Mouse (Mus musculus): Measurements from ENCODE around the gene Gdi1. TPM values are rescaled to one million over a fixed set of nuclear protein-coding genes. Genes with fewer than 3 reads are reported as not detected.

The Gdi1 gene
- 100 to 1,000 TPM; 153 to 190 TPM for total RNA-seq (2021)
- long read RNA-seq, experiment 1, transcript Gdi1-201 (11 exons, 2,666 nt), result major isoform, 75 of 116 reads
- long read RNA-seq, experiment 1, partial matches to known transcripts, result 8 of 116 reads
- long read RNA-seq, experiment 1, other reads (novel, unspliced or antisense), result 29 of 116 reads
- long read RNA-seq, experiment 2, transcript Gdi1-208 (9 exons, 3,696 nt), result minor isoform, 5 of 207 reads
- long read RNA-seq, experiment 2, transcript Gdi1-205 (4 exons, 633 nt), result minor isoform, 10 of 207 reads
- long read RNA-seq, experiment 2, transcript Gdi1-201 (11 exons, 2,666 nt), result major isoform, 106 of 207 reads
- long read RNA-seq, experiment 2, partial matches to known transcripts, result 43 of 207 reads
- long read RNA-seq, experiment 2, other reads (novel, unspliced or antisense), result 42 of 207 reads

DNA sequence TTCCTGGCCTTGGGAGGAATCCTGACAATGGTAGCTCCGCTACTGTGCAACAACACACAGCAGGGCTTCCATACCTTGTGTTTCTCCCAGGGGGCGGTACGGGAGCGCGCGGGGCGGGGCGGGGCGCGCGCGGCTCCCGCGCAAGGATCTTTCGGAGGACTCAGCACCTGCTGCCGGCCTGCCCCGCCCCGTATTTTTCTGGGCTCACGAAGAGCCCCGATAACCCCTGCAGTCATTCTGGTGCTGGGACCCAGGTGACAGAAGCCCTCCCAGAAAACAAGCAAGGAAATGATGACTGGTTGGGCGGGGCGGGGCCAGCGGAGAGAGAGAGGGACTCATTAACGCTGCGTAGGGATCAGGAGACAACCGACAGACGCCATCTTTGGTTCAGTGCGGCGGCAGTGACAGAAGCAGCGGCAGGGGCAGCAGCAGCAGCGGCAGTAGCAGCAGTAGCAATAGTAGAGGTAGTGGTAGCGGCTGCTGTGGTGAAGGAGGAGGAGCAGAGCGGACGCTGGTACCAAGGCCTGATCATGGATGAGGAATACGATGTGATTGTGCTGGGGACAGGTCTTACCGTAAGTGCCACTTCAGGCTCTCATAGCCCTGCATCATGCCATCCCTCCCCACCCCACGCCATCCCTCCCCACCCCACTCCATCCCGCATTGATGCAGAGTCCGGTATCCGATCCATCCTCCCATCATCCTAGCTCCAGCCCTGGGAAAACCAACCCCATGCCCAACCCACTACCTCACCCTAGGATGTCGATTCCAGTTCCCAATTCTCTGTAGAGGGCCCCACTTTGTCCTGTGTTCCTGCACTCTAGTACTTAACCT lies at the start of gene Gdi1:
Gdi1 (plus strand) TSS at position 132 of the 834 bp plus-strand sequence.
- peak; percentile 36 to 40 for DNase-seq (ENCODE audit: low spot score in 2 of 2)

DNA sequence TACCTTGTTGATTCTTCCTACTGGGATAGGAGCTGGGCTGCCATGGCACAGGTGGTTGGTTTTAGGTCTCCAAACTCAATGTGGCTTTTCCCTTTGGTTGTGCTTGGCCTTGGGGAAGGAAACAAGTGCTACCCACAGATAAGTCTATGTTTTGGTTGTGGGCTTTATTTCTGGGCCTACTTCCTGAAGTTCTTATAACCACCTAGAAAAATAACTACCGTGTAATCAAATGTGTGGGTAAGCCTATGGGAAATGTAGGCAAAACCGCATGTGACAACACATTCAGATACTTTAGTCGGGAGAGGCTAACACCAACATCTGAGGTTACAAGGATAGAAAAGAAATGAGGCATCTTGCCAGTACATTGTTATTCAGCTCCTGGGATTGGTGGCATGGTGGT lies 47.1 kb upstream of the Gdi1 start:
- no peak for DNase-seq (ENCODE audit: low spot score in 2 of 2)

DNA sequence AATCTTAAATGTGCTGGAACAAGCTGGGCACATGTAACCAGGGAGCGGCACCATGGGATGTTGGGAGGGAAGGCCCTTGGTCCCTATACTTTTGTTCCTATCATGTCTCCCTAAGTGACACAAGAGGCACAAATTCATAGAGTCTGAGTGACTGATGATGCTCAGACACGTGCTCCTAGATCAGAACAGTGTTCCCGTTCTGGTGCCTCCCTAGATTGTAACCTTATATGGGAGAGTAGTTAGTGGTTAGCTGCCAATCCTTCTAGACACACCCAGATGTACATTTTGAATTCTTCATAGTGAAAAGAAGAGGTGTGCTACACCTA lies 35.1 kb upstream of the Gdi1 start:
- DNase-seq (ENCODE audit: low spot score in 2 of 2), result no peak

DNA sequence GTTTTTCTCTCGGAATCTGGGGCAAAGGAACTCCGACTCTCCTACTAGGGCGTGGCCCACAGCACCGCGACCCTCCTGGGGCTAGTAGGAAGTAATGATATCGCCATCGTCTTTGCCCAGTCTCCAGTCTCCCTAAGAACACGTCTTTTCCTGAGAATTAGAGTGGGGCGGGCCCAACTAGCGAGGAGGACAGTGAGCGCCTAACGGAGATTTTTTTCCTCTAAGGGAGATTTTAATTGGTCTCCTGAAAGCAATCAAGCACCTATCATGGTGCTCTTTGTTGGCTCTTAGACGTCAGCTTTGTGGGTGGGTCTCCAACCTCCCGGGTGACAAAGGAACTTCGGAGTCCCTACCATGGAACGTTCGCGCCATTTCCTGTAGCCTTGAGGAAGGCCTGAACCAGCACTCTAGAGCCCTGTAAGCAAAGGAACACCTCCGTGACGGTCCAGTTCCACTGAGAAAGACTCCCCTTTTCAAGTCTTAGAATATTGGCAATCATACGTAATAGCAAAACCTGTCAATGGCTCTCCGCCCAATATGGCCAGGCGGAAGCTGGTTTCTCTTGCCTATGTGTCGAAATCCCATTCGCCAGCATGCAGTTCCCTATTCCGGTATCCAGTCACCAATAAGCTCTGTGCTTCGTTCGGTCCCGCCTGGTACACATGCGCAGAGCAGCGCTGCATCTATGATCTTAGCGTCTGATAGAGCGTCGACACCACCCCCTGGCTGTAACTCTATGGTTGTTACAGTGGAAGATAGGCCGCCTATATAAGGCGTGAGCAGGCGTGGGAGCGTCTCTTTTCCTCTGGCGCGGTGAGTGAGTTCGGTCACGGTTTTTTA lies 34.5 kb upstream of the Gdi1 start, which contains the start of gene Rpl10:
Rpl10 (plus strand) TSS at position 751 of the 840 bp plus-strand sequence.
- peak in 1 of 2 experiments; percentile 68 for DNase-seq (ENCODE audit: low spot score in 2 of 2)

DNA sequence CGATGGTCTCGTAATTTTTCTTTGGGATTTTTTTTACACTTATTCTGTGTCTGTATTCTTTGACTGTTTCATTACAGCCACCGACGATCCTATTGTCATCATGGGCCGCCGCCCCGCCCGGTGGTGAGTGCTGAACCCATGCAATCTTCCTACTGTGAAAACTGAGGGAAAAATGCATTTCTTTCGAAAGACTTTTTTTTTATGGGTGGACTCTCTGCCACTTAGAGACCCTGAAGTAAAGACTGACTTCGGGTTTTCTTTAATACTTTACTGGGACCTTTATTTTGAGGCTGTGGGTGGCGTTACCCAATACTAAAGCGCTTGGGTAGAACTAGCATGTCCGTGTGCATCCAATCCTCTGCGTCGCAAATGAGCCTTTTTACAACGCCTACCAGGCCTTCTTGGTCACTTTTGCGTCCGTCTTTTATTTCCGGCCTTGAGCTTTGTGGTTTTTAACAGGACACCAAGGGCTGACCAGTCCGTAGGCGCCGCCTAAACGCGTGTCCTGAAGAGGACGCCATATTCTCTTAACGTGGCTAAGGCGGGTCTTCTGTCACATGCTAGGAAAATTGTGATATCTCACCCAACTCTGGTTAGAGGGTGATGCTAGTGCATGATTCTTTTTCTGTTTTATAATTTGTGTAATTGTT lies 33.8 kb upstream of the Gdi1 start:
- DNase-seq (ENCODE audit: low spot score in 2 of 2), result peak in 1 of 2 experiments; percentile 4

DNA sequence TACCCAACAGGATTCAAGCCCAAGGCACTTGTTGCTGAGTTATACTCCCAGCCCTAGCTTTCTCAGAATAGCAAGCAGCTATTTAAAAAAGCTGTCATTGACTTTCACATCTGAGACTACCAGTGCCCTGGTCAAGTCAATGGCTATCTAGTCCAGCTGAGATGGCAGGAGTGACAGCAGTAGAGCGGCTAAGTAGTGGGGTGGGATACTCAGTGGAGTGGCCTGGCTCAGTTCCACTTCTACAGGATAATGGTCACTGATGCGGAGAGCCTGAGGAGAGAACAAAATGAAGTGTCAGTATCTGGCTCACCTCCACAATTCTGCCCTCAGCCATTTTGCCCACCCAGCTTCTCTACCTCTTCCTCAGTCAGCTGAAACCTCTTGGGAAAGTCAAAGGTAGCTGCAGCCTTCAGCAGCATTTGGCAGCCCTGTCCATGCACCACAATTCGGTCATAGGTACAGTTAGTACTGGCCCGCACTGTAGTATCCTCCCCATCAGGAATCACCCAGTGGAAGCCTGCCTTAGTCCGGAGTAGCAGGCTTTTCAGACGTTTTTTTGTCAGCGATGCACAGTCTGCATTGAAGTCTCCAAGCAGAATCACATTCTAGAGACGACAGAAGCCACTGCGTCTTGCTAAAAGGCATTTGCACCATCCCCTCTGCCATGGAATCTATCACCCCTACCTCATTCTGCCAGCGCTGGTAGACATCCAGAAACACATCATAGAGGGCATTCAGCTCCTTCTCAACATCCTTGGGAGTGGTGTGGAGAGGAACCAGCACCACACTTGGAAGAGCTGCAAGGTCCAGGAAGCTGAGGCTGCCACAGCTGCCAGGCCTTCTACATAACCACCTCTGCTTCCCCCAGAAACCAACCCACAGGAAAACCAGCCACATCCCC lies 31.1 kb upstream of the Gdi1 start:
- no peak for DNase-seq (ENCODE audit: low spot score in 2 of 2)

DNA sequence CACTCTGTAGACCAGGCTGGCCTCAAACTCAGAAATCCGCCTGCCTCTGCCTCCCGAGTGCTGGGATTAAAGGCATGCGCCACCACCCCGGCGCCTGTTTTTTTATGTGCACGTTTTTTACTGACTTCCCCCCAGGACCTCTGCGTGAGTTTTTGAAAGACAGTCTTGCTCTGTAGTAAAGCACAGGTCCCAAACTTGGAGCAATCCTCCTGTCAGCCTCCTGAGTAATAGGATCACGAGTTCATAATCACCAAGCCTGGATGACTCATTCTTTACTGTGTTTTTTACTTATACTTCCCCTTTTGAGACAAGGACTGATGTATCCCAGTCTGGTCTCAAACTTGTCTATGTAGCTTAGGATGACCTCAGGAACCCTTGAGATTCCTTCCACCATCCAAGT lies 26.9 kb upstream of the Gdi1 start:
- DNase-seq (ENCODE audit: low spot score in 2 of 2), result no peak

DNA sequence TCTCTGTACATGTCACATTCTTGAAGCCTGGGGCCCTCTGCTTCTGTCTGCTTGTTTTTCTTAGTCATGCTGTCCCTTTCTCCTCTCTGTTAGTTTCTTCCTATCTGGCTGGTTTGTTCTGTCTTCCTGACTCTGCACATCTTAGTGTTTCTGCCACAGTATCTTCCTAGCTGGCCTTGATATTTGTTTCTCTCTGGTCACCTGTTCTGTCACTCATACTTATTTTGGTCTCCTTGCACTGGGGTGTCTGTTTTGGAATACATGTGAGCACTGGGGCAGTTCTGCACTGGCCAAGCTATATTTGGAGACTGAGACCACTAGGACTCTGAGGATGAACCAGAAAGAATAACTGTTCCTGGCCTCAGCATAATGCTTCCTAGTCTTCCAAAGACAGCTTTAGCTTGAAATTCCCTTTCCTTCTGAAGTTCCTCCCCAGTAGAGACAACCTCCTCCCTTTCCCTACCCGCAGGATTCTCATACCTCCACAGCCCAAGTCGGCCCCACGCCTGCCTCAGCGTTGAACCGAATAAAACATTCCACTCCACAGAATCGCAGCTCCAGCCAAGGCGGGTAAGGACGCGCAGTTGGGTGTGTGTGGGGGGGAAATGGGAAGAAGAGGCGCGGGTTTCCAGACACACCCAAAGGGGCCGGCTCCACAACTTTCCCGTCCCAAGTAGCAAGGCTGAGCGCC lies 23.6 kb upstream of the Gdi1 start:
- DNase-seq (ENCODE audit: low spot score in 2 of 2), result peak in 1 of 2 experiments; percentile 24

DNA sequence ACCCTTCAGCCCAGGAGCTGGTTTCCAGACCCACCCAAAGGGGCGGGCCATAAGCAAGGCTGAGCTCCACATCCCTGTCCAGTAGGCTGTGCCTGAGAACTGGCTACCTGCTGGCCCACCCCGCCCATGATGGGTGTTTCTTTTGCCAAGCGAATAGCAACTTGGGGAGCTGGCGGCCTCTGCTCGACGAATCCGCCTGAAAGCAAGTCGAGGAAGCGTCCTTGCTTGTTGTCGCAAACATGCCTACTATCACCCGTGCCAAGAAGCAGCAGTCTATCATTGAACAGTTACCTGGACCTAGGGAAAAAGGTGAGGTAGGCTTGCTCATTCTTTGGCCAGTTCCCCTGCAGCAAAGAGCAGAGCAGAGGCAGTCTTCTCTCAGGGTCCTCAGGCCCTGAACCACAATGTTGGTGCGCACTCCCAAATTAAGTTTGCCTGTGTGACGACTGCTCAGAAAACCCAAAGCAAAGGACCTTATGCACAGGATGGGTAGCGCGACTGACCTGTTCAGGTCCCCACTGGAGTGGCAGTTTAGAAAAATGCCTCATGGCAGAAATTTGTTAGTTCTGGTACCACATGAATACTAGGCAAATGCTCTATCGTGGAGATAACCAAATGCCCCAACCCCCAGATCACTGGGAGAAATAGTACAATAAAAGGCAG lies 22.9 kb upstream of the Gdi1 start, which contains the start of the genes Taz and Dnase1l1:
Taz (plus strand) TSS at position 181 of the 663 bp plus-strand sequence.
Dnase1l1 (minus strand) TSS at position 606 of the 663 bp plus-strand sequence.
- peak in 1 of 2 experiments; percentile 43 for DNase-seq (ENCODE audit: low spot score in 2 of 2)

DNA sequence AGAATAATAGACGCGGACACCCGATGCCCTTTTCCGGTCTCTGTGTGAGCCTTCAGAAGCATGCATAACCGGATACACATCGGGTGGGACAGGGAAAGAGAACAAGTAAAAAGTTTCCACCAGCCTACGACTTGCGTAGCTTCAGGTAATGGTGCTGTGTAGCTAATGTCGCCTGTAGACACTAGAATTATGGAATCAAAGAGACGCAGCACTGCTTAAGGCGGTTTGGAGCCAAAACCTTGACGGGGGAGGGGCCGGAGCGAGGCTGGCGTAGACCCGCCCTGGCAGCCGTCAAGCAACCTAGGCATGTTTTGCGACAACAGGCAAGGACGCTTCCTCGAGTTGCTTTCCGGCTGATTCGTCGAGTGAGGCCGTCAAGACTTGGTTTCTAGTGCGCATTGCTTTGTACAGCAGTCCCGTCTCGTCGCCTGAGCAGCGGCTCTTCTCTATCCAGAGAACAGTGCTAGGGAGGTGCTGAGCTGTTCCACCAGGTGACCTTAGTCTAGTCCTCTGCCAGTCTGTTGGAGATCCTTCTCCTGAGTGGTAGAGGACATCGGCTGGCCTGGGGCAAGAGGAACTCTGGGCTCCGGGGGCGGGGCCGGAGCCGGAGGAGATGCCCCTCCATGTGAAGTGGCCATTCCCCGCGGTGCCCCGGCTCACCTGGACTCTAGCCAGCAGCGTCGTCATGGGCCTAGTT lies 22.3 kb upstream of the Gdi1 start:
- DNase-seq (ENCODE audit: low spot score in 2 of 2), result peak; percentile 38 to 52

DNA sequence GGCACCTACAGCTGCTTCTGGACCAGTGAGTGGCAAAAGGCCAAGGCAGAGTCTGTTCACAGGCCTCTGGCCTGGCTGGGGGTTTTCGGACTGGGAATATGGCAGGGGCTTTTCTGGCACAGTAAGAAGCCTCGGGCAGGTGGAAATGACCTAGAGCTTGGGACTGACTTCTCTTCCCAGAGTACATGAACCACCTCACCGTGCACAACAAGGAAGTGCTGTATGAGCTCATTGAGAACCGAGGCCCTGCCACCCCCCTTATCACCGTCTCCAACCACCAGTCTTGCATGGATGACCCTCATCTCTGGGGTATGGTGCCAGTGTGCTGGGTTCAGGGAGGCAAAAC lies 21.7 kb upstream of the Gdi1 start:
- no peak for DNase-seq (ENCODE audit: low spot score in 2 of 2)

DNA sequence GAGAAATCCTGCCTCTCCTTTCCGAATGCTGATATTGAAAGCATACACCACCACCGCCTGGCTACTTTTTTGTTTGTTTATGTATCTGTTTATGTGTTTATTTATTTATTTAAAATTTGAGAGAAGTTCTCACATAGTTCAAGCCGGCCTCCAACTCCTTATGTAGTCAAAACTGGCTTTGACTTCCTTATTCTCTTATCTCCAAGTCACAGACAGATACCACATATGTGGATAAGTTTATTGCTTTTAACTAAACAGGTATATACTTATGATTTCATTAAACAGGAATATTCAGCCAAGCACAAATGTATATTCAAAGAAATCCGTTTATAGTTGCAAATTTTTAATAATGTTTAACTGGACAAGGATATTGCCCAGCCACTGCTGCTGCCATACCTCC lies 11.4 kb upstream of the Gdi1 start:
- no peak for DNase-seq (ENCODE audit: low spot score in 2 of 2)

DNA sequence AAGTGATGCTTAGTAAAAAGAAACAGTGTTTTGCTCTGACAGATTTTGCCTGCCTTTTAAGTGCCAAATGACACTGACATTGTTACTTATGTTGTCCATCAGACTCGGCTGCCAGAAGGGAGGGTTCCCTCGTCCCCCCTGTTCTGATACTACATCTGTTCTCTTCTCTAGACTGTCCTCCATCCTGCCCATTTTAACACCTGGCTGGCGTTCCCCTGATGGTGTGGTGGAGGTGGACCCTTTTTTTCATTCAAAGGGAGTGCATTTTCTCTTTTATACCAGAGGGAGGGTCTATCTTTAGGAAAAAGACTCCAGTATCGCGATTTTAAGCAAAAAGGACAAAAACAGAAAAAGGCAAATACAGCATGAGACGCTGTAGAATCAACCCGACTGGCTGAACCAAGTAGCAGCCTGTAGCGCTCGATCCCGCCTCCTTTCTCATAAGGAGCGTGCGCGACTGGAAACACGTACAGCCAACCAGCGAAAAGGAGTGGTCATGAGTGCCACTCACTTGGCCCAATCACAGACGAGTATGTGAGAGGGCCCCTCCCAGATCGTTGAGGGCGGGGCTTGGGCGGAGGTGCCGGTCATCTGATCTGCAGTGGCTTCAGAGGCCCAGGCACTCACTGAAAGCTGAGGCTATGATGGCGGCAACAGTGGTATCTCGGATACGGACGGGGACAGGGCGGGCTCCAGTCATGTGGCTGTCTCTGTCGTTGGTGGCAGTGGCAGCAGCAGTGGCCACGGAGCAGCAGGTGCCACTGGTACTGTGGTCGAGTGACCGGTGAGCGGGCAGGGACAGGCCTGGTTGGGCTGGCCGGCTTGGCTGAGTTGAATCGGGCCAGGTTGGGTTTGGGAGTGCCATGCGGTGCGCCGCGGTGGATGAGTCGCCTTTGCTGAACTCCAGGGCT lies 8.0 kb upstream of the Gdi1 start, which contains the start of gene Atp6ap1:
Atp6ap1 (plus strand) TSS at position 560 of the 911 bp plus-strand sequence.
- DNase-seq (ENCODE audit: low spot score in 2 of 2), result peak; percentile 62 to 83

DNA sequence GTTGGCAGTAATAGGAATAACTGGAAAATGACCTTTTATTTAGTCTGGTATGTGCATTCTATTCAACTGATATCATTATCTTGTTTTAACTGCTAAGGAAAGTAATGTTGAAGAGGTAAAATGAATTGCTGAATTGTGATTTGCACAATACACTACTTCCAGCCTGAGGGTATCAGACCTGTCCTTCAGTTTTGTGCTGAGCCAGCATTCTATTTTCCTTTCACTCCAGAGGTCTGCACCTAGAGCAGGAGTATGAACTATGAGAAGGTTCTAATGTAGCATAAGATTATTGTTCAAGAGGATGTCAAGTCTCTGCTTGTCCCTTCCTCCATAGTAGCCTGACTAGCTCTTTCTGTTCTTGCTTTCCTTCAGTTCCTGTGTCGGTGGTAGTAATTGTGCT lies 6.5 kb upstream of the Gdi1 start:
- no peak for DNase-seq (ENCODE audit: low spot score in 2 of 2)

DNA sequence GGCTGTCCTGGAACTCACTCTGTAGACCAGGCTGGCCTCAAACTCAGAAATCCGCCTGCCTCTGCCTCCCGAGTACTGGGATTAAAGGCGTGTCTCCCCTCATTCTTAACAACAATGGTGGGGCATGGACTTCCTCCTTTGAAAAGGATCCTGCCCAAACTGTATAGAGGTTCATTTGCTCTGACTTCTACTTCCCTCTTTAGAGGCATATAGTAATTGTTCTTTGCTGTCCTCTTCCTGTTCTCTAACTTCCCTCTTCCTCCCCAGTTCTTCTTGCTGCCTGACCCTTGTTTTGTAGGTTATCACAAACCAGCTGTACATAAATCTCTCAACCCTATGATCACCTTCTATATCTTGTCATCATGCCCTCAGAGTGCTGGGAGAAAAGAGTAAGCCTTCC lies 5.1 kb upstream of the Gdi1 start:
- DNase-seq (ENCODE audit: low spot score in 2 of 2), result no peak

DNA sequence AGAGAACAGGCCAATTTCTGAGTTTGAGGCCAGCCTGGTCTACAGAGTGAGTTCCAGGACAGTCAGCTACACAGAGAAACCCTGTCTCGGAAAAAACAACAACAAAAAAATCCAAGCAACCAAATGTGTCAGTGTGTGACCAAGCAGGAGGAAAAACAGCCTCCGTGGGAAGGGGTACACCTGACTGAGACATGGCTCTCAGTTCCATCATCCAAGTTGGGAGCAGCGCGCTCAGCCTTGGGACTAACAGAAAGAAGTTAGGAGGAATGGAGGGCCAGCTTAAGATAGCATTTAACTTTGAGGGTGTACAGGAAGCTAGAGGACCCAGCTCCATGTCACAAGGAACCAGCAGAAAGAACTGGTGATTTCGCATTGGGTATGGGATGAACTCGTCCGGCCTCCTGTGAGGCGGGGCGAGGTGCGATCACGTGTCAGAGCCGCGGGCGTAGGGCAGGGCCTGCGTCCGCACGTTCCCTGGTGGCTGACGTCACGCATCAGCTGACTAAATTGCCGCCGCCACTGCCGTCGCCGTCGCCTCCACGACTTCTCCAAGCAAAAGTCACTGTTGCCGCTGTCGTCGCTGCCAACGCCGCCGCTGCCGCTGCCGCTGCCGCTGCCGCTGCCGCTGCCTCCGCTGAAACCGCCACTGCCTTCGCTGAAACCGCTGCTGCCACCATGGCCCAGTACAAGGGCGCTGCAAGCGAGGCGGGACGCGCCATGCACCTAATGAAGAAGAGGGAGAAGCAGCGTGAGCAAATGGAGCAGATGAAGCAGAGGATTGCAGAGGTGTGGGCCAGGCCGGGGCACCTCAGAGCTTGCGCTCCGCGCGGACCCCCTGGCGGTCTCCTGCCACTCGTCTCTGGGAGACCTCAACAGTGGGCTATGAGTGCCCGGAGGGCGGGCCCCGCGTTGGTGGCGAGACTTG lies 8.0 kb downstream of the Gdi1 start, which contains the start of gene Fam50a:
Fam50a (plus strand) TSS at position 494 of the 925 bp plus-strand sequence.
- peak; percentile 49 to 62 for DNase-seq (ENCODE audit: low spot score in 2 of 2)
